Mouse (Mus musculus) adrenal gland, postnatal 4 days (tissue): ENCODE measurements at regions not wholly inside any gene's neighbourhood (a gene's known extent, or its start where the extent isn't known, plus 50 kb on each side); places are given as distances from the start of the nearest gene placed in this dataset.

Experiments
- DNase-seq, 2 experiments: peaks; one replicate each; pipeline ENCODE4 v3.0.0; 2021 to 2022; ENCODE audit warnings: low spot score in 2 of 2, mixed read lengths in 2 of 2

GRCm38 (mm10) chr7:135880446-135880845, 164.3 kb upstream of the Mki67 start:
- no peak for DNase-seq

DNA sequence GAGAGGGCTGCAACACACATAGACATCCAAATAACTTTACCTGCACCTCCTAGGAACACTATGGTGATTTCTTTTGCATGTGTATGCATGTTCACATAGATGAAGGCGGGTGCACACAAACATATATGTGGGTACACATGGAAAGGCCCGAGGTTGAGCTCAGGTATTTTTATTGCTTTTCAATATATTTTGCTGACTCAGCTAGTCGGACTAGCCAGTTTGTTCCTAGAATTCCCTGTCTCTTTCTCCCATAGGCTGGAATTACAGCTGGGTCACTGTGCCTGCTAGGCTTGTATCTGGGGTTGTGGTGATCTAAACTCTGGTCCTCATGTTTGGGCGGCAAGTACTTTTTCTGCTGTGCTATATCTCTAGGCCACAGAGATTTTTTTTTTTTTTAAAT, 166.1 kb upstream of the Mki67 start:
- no peak for DNase-seq

DNA sequence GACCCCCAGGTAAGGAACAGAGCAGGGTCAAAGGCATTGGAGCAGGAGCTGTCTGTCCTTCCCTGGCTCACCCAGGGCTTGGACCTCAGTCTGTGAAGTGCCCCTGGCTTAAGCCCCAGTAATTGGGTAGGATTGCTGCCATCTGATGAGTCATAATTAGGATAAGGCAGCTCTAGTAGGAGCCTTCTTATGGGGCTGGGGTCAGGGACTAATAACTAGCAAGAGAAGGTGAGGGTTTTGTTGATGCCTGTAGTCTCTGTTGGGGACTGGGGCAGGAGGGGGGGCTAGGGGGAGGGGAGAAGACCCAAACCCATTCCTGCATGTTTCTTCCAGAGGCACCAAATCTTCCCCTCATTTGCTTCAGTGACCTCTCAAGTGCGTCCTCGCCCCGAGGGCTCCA, 172.4 kb upstream of the Mki67 start:
- no peak for DNase-seq

- DNase-seq, result no peak
These were observed 173.0 kb upstream of the Mki67 start for GRCm38 (mm10) chr7:135889016-135889726.

DNA sequence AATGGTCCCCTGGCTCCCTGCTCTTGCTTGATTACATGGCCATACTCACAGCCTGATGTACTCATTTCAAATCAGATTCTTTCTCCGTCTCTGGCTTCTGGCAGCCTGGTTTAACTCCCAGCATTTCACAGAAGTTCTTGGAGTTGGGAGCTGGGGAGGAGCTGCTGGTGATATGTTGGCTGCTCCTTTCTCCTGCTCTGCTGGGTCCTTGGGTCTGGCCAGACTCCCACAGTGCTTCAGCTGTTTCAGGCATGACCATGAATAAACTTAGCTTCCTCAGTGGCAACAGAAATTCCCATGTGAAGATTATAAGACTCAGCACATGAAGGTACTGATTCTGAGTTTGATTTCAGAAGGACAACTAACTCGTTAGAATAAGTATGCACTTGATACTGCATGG, 182.7 kb upstream of the Mki67 start:
- no peak for DNase-seq

- no peak for DNase-seq
These were observed 183.6 kb upstream of the Mki67 start for GRCm38 (mm10) chr7:135899765-135900164.

GRCm38 (mm10) chr7:135900861-135901321, 184.7 kb upstream of the Mki67 start:
- DNase-seq, result peak in 1 of 2 experiments; percentile 11

DNA sequence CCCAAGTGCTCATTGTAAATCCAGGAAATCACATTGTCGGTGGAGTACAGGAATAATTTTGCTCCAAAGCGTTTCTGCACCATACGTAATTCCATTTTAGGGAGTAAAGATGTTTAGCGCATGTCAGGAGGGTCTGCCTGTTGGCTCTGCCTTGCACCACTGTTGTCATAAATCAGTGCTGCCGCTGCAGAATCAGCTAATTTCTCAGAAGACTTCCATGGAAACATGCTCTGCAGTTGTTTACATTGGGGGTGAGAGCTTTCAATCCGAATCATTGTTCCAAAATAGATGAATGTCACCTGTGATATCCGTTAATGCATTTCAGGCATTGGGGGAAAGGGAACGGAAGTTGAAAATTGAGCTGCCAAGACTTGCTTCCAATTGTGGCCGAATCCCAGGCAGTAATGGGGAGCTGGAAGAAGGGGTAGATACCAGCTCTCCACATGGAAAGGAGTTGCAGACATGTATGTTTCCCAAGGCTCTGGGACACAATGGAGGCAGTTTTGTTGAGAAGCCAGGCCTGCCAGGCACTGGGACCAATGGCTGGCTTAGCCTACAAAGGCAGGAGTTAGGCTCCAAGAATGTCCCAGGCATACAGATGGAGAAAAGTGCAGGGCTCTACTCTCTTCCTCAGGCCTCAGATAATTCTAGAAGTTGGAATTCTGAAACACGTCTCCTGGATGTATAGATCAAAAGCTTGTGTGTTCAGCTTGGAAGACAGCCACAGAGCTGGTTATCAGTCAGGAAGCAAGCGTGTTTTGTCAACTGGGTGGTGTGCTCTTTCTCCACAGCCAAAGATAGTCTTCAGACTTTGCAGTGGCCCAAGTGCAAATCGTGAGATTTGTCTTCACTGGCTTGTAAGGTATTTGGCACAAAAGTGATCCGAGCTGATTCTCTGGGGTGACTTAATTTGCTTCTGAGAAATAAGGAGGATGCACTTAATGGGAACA, 186.2 kb upstream of the Mki67 start:
- no peak for DNase-seq

DNA sequence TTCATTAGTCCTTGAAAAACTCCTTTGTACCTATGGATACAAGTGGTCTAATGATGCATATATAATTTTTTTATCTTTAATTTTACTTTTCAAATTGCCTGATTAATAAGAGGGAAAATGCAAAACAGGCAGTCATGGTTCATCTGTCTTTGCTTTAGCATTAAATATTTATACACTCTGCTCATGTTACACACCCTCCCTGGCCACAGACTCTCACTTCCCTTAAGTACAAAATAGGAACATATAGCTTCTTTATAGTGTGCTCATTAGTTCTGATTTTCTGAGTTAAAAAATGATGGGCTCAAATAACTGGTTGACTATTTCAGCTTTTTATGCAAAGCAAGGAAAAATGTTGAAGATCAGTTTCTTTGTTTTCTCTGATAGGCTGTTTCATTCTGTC, 195.2 kb upstream of the Mki67 start:
- no peak for DNase-seq

DNA sequence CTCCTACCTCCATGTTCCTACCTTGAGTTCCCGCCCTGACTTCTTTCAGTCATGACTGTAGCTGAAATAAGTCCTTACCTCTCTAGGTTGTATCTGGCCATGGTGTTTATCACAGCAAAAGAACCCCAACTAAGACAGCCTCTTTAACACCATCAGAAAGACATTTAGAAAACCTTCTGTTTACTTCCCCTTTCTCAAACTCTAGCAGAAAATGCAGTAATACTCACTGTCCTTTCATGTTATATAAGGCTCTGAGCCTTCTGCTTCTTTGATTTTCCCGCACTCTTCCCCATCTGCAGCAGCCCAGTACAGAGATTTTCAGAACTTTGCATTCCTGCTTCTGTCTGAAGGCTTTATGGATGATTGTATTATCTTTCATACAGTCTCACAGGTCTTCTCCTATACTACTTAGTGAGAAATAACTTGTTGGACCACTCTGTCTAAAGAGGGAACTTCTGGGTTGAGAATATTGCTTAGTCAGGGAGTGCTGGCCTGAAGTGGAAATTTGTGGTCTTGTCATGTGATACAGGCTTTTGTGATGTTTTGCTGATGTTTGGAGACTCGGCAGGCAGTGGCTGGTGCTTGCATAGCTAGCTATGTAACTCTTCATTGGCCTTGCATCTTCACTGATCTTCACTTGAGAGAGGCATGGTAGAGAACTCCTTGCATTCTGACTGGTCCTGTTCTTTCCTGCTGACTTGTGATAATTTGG, 197.9 kb upstream of the Mki67 start:
- DNase-seq, result no peak

DNA sequence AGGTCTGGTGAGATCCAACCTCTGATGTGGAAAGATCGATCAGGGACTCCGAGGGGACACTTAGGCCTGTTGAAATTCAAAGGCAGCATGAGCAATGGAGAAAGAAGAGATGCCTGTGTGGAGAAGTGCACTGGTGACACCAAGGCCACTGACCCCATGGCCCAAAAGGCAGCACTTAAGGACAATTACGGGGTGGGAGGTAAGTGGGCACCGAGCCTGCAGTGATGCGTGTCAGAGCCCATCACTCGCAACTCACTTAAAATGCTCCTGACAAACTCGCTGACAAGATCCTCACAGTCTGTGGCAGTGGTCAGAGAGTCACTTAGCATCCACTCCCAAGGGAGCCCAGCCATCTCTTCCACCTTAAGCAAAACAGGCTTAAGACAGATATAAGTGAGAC, 207.7 kb upstream of the Mki67 start:
- DNase-seq, result no peak

GRCm38 (mm10) chr7:135924641-135925040, 208.5 kb upstream of the Mki67 start:
- no peak for DNase-seq

DNA sequence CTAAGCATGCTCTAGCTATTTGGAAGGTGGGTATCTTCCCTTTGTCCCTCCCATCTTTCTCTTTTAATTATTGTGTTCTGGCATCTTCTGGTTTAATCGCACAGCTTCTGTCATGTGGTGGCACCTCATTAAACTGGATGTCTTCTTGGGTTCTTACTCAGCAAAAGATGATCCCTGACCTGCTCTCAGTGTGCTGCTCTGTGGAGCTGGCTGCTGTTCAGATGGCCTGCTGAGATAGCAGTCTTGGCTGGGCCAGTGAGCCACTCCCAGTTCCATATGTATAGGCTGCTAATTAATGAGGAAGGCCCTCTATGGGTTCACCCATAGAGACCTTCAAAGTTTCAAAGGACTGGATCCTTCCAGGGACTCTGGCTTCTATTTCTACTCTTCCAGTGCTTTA, 213.9 kb upstream of the Mki67 start:
- no peak for DNase-seq

- DNase-seq, result no peak
These were observed 216.5 kb upstream of the Mki67 start for GRCm38 (mm10) chr7:135932595-135933175.

GRCm38 (mm10) chr7:135935180-135935579, 219.0 kb upstream of the Mki67 start:
- DNase-seq, result no peak

DNA sequence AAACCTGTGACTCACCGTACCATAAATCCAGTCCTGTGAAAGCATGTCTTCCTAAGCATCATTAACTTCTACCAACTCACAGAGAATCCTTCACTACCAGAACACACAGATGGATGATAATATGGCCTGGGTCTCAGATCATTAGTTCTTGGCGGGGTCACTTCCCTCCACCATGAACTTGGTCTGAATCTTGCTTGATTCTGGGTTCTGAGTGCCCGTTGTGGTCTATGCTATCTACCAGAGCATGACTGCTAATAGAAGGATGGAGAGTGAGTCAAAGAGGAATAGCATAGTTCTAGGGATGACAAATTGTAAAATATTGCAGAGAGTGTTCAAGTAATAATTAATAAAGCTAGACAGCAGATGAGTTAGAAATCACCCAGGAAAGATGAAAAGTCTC, 221.3 kb upstream of the Mki67 start:
- DNase-seq, result no peak

DNA sequence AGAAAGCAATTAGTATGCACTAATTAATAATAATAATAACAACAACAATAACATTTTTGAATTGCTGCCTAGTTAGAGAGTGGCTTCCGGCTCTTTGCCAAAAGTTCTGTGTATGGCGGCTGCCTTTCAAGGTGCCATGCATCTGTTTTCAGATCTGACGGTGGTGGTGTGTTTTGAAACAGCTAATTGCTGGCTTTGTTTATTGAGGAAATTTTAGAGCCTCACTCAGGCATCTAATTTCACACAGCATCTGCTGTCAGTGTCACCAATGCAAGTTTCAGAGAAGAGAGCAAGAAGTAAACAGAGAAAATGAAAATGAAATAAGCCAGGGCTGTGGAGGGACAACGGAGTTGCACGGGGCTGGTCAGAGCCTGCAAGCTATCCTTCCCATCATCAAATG, 223.2 kb upstream of the Mki67 start:
- no peak for DNase-seq

GRCm38 (mm10) chr7:135942826-135943225, 226.7 kb upstream of the Mki67 start:
- DNase-seq, result no peak

- no peak for DNase-seq
These were observed 230.0 kb upstream of the Mki67 start for GRCm38 (mm10) chr7:135946071-135946646.

- DNase-seq, result no peak
These were observed 244.9 kb upstream of the Mki67 start for GRCm38 (mm10) chr7:135961026-135961425.

GRCm38 (mm10) chr7:135965528-135965927, 249.4 kb upstream of the Mki67 start:
- DNase-seq, result no peak
